Mouse (Mus musculus) olfactory bulb, adult 2 months (tissue): ENCODE measurements around the gene Barhl1.

Experiments
- CTCF ChIP-seq: fragments of 200-500 bp; IDR thresholded peaks from 2 replicates; pipeline ENCODE4 v1.5.1; 2012; ENCODE audit warnings: low read depth, mild to moderate bottlenecking, low read length, moderate library complexity; ENCODE audit not compliant: insufficient read depth
- POLR2A ChIP-seq: fragments of 200-500 bp; IDR thresholded peaks from 2 replicates; pipeline ENCODE4 v1.6.1; 2012; ENCODE audit warnings: mild to moderate bottlenecking, low read depth, low read length, moderate library complexity; ENCODE audit not compliant: insufficient read depth

DNA sequence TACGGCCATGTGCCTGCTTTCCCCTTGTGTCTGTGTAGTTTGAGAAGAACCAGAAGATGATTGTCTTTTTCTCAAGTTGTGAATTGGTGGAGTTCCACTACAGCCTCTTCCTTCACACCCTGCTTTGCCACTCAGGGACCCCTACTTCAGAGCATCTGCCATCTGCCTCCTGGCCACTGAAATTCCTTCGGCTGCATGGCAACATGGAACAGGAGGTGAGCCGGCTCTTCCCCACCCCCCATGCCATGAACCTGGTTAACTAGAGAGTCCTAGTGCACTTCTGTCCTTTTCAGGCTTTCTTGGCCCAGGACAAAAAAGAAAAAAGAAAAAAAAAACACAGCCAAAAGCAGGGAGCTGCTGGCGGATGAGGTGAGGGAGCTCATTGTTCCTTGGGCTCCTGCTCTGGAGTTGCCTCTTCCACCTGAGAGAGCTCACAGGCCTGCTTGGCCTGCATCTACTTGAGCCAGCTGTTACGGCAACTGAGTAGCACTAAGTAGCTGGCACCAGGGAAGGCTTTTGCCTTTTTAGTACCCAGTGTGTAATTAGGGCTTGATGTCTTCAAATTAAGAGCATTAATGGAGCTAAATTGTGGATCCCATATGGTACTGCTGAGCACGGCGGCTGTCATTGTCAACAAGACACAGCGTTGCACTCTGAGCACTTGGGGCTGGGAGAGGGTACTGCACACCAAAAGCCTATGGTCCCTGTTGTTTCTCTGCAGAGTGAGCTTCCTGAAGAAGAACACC lies 55.6 kb downstream of the Barhl1 start:
- TF ChIP-seq POLR2A (no peak), CTCF (no peak)
